Mouse (Mus musculus) brain, embryonic 14.5 days (tissue): ENCODE results near the gene Rpl26.

Experiments
- CTCF ChIP-seq: fragments of 200-500 bp; IDR thresholded peaks from 2 replicates; pipeline ENCODE4 v1.5.1; 2012; ENCODE audit warnings: inconsistent platforms, mild to moderate bottlenecking, moderate library complexity, borderline replicate concordance; ENCODE audit not compliant: insufficient read depth, insufficient read length; ENCODE audit errors: extremely low read depth
- POLR2A ChIP-seq: fragments of 200-500 bp; IDR thresholded peaks from 2 replicates; pipeline ENCODE4 v1.6.1; 2012; ENCODE audit warnings: mild to moderate bottlenecking, inconsistent platforms, borderline replicate concordance; ENCODE audit not compliant: poor library complexity, insufficient read depth, insufficient read length, severe bottlenecking; ENCODE audit errors: extremely low read depth

- TF ChIP-seq CTCF (no peak), POLR2A (no peak)
Observed at GRCm38 (mm10) chr11:68903775-68904174, 2.4 kb downstream of the Rpl26 start.
